Mouse (Mus musculus): ENCODE data around the gene Gm44596.

Gene Gm44596

GRCm38 (mm10) chr6:128375192-128375591 lies at the start of gene Gm44596, which contains the start of gene Tex52:
Gene Gm44596 (plus strand): TSS chr6:128375503.
Gene Tex52 (plus strand): TSS chr6:128375456.
- DNase-seq, result peak; percentile 46

GRCm38 (mm10) chr6:128334397-128335124 lies 40.7 kb upstream of the Gm44596 start:
- DNase-seq, result peak; percentile 72

- no peak for DNase-seq
Measured at GRCm38 (mm10) chr6:128337467-128337866, 37.8 kb upstream of the Gm44596 start.

GRCm38 (mm10) chr6:128338876-128339275 lies 36.4 kb upstream of the Gm44596 start:
- DNase-seq, result no peak

- DNase-seq, result no peak
Measured at GRCm38 (mm10) chr6:128341956-128342723, 33.2 kb upstream of the Gm44596 start.

GRCm38 (mm10) chr6:128345623-128346022 lies 29.7 kb upstream of the Gm44596 start:
- no peak for DNase-seq

GRCm38 (mm10) chr6:128346782-128347181 lies 28.5 kb upstream of the Gm44596 start:
- DNase-seq, result no peak

GRCm38 (mm10) chr6:128349711-128350110 lies 25.6 kb upstream of the Gm44596 start:
- no peak for DNase-seq

- DNase-seq, result no peak
Measured at GRCm38 (mm10) chr6:128354140-128354539, 21.2 kb upstream of the Gm44596 start.

GRCm38 (mm10) chr6:128355201-128355681 lies 20.1 kb upstream of the Gm44596 start:
- DNase-seq, result peak; percentile 61

- peak; percentile 98 for DNase-seq
Measured at GRCm38 (mm10) chr6:128355726-128356416, 19.4 kb upstream of the Gm44596 start, which contains the start of gene Tulp3. Gene Tulp3 (minus strand): TSS chr6:128355851.

GRCm38 (mm10) chr6:128358999-128359398 lies 16.3 kb upstream of the Gm44596 start:
- DNase-seq, result peak; percentile 63

GRCm38 (mm10) chr6:128361901-128362300 lies 13.4 kb upstream of the Gm44596 start:
- DNase-seq, result no peak

- peak; percentile 85 for DNase-seq
Measured at GRCm38 (mm10) chr6:128362381-128363006, 12.8 kb upstream of the Gm44596 start, which contains the start of the genes Rhno1 and Foxm1. Gene Rhno1 (minus strand): TSS chr6:128362911. Gene Foxm1 (plus strand): TSS chr6:128362967.

GRCm38 (mm10) chr6:128363007-128363825 lies 12.1 kb upstream of the Gm44596 start:
- DNase-seq, result no peak

- no peak for DNase-seq
Measured at GRCm38 (mm10) chr6:128364721-128365120, 10.6 kb upstream of the Gm44596 start.

- DNase-seq, result no peak
Measured at GRCm38 (mm10) chr6:128366466-128366865, 8.8 kb upstream of the Gm44596 start.

- no peak for DNase-seq
Measured at GRCm38 (mm10) chr6:128370040-128370439, 5.3 kb upstream of the Gm44596 start.

- no peak for DNase-seq
Measured at GRCm38 (mm10) chr6:128376371-128377085, 1.2 kb downstream of the Gm44596 start.

- no peak for DNase-seq
Measured at GRCm38 (mm10) chr6:128379636-128380035, 4.3 kb downstream of the Gm44596 start.

Measured in right cerebral cortex, adult 18-20 months (tissue).